ENCODE assay signal across 30 mouse cellular contexts in genomic region chr1:69608846-69609245, GRCm38 (mm10).
DNase-seq lines count a peak whose midpoint lies in the region; ATAC-seq and TF ChIP-seq lines count a peak whose summit lies in the region.
"Had no signal": no experiment of that assay in that cellular context is flagged by ENCODE, and none has a peak within 500 bp of the region (broad histone marks: within the 10 kb centered on the region; RNA-seq: fewer than 3 reads in every experiment).

No protein-coding gene starts in this region.

- WGBS in hindbrain, embryonic 13.5 days = 89% methylated on average over 5 of the region's 5 CpGs

- H3K9me3 ChIP-seq in G1E (replicated peaks) = no peaks in the 10 kb centered on the region
- H3K9me3 ChIP-seq in hindbrain, embryonic 13.5 days = no peaks in the 10 kb centered on the region
- H3K9me3 ChIP-seq: embryonic facial prominence, embryonic 10.5 days; embryonic facial prominence, embryonic 13.5 days; forebrain, embryonic 10.5 days; forebrain, embryonic 13.5 days; heart, embryonic 10.5 days; heart, embryonic 13.5 days; hindbrain, embryonic 15.5 days; intestine, embryonic 15.5 days had no signal

- H3K4me1 ChIP-seq in G1E (ENCODE audit: insufficient read depth, low read depth, low read length) = peaks cover 19% of the 10 kb centered on the region
- peaks cover 6% of the 10 kb centered on the region; the same call in 1 of the 2 replicates for H3K4me1 ChIP-seq in hindbrain, embryonic 13.5 days (replicated peaks)
- H3K4me1 ChIP-seq: forebrain, embryonic 10.5 days had no signal

- ATAC-seq in G1E (ENCODE audit: extremely low read depth, insufficient number of reproducible peaks, low FRiP score, poor library complexity, severe bottlenecking) = peak; percentile 35; the same call in 1 of the 2 replicates
- peak; percentile 43 for ATAC-seq in common myeloid progenitor, adult 5-6 weeks (replicated peaks; ENCODE audit: low read depth, poor library complexity, severe bottlenecking)
- ATAC-seq in inflammation-experienced regulatory T-cells, adult 6 months = peak; percentile 34
- ATAC-seq in hindbrain, embryonic 13.5 days (ENCODE audit: low FRiP score) = no peak
- ATAC-seq: activated CD4-positive, CD25-positive, alpha-beta regulatory T cell, adult 4 months; forebrain, embryonic 13.5 days; forebrain, embryonic 16.5 days; intestine, embryonic 15.5 days had no signal

- no peak overlapping the region for H3K4me2 ChIP-seq in hindbrain, embryonic 13.5 days
- H3K4me2 ChIP-seq: embryonic facial prominence, embryonic 13.5 days; forebrain, embryonic 13.5 days; heart, embryonic 13.5 days; hindbrain, embryonic 15.5 days; intestine, embryonic 15.5 days had no signal

- H3K4me3 ChIP-seq in G1E (ENCODE audit: low read depth, low read length) = no peak overlapping the region
- H3K4me3 ChIP-seq in hindbrain, embryonic 13.5 days = no peak overlapping the region
- H3K4me3 ChIP-seq: embryonic facial prominence, embryonic 10.5 days; embryonic facial prominence, embryonic 13.5 days; forebrain, embryonic 10.5 days; forebrain, embryonic 13.5 days; gastrocnemius, adult 2 months; heart, adult 2 months; heart, embryonic 10.5 days; heart, embryonic 13.5 days; hindbrain, embryonic 15.5 days; intestine, embryonic 15.5 days had no signal

- TF ChIP-seq CTCF in G1E (IDR thresholded peaks at IDR 0.05; ENCODE audit: low read depth, low read length) = no peak

- H3K27me3 ChIP-seq in G1E (ENCODE audit: insufficient read depth, low read length) = no peaks in the 10 kb centered on the region
- H3K27me3 ChIP-seq in hindbrain, embryonic 13.5 days = no peaks in the 10 kb centered on the region
- H3K27me3 ChIP-seq: embryonic facial prominence, embryonic 13.5 days; forebrain, embryonic 13.5 days; heart, embryonic 13.5 days; hindbrain, embryonic 15.5 days; intestine, embryonic 15.5 days had no signal

- H3K9ac ChIP-seq in hindbrain, embryonic 13.5 days = no peak overlapping the region
- H3K9ac ChIP-seq: embryonic facial prominence, embryonic 13.5 days; forebrain, embryonic 13.5 days; heart, embryonic 13.5 days; hindbrain, embryonic 15.5 days; intestine, embryonic 15.5 days had no signal

- H3K36me3 ChIP-seq in G1E (replicated peaks) = peaks cover under 1% of the 10 kb centered on the region
- no peaks in the 10 kb centered on the region for H3K36me3 ChIP-seq in hindbrain, embryonic 13.5 days
- H3K36me3 ChIP-seq: embryonic facial prominence, embryonic 10.5 days; embryonic facial prominence, embryonic 13.5 days; forebrain, embryonic 10.5 days; heart, embryonic 10.5 days; heart, embryonic 13.5 days; hindbrain, embryonic 15.5 days; intestine, embryonic 15.5 days had no signal

- peak; percentile 48 for DNase-seq in 416B (ENCODE audit: low read depth)
- no peak for DNase-seq in G1E (ENCODE audit: low spot score)
- DNase-seq in kidney, adult 18-20 months = no peak
- no peak for DNase-seq in heart, adult 11 months
- DNase-seq in testis, postnatal 10 days (ENCODE audit: low spot score) = no peak
- DNase-seq: adrenal gland, postnatal 10 days; cerebellum, adult 11 months; cerebellum, adult 2 months; cerebellum, adult 9-11 months; cerebellum, postnatal 25 days; embryo, embryonic 11 days; gastrocnemius, adult 2 months; gastrocnemius, postnatal 14 days; heart, adult 2 months; heart, postnatal 14 days; heart, postnatal 4 days; kidney, adult 11 months had no signal

- no peak overlapping the region for H3K27ac ChIP-seq in hindbrain, embryonic 13.5 days
- H3K27ac ChIP-seq: embryonic facial prominence, embryonic 10.5 days; embryonic facial prominence, embryonic 13.5 days; forebrain, embryonic 10.5 days; forebrain, embryonic 13.5 days; gastrocnemius, adult 2 months; heart, adult 2 months; heart, embryonic 10.5 days; heart, embryonic 13.5 days; hindbrain, embryonic 15.5 days; intestine, embryonic 15.5 days had no signal
